Mouse (Mus musculus): ENCODE data around the gene Mta3.

Mta3 gene

DNA sequence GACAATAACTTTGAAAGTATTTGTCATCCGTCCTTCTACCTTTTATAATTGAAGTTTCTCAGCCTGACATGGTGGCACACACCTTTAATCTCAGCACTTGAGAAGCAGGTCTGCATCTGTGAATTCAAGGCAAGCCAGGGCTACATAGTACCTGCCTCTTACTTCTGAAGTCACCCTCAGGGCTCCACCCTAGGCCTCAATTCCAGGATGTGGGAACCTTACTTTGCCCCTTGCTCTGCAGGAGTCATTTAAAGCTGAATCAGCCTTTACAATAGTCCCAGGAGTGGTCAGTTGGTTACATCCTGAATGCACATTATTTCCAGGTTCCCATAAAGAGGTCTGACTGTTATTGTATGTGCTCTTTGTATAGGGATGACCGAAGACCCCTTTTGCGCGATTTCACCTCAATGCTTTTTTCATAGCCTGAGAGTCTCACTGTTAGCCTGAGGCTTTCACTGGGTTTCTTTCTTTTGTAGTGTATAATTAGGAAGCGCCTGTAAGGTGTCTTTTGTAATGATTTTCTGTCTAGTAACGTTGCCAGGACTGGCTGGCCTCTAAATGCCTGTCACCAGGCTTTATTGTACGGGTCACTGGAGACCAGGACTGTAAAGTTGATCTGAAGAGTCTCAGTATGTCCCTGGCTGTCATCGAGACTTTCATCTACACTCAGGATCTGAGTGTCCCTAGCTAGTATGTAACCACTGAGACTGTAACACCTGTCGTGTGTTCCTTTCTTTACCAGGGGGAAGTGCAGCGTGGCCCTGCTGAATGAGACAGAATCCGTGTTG, 47.3 kb downstream of the Mta3 start:
- in situ Hi-C loops (cut with MboI), result no loop called here

DNA sequence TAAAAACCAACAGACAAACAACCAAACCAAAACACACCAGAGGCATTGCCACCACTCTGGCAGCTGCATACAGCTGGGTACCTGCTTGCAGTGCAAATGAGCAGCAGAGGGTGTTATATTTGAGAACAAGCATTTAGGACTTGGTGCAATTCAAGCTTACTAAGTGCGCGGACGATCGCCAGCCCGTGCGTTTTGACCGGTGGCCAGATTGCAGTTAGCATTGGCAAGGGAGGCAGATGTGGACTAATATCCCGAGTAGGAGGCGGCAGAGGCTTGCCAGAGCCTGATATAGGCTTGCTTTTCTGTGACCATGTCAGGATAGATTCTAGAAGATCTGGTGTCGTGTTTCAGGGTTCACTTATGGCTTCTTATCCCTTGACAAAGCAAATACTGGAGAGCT, 52.1 kb downstream of the Mta3 start:
- in situ Hi-C loops (cut with MboI), result no loop called here

DNA sequence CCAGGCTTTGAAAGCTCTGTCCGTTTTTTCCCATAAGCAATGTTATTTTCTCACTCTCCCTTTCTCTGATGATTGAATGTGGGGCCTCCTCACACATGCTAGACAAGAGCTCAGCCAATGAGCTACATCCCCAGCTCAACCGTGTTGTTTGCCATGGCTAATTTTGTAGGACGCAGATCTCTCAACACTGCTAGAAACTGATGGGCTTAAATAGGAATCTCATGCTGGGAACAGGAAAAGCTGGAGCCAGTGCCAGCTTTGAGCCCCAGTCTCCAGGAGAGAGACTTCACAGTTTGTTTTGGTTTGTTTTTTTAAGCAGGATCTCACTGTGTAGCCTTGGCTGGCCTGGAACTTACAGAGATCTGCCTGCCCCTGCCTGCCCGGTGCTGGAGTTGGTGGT, 53.6 kb downstream of the Mta3 start:
- in situ Hi-C loops (cut with MboI), result no loop called here

DNA sequence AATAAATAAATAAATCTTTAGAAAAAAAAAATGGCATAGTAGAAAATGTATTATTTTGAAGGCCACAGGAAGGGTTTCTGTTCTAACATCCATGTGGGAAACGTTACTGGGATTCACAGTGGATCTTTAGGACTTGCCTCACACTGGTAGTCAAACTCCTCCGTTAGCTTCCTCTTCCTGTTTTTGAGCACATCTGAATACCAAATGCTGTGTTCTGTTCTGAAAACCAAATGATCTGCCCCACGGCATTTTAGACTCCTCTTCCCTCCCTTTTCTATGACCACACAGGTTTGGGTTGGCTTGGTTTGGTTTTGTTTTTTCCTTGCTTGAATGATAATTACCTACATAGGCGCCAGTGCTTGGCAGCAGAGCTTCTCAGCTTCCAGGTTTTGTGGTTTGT, 58.6 kb downstream of the Mta3 start:
- in situ Hi-C loops (cut with MboI), result no loop called here

DNA sequence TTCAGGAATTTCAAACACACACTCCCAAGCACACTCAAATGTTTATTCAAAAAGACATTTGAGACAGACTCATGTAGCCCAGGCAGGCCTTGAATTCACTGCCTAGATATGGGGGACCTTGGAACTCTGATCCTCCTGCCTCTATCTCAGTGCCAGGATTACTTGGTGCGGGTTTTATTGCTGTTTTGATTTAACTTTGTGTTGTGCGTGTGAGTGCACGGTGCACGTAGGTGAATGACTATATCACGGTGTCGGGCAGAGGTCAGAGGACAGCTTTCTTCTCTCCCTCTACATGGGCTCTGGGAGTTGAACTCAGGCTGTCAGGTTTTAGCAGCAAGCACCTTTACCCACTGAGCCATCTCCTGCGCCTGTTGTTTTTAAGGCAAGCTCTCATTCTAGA, 61.1 kb downstream of the Mta3 start:
- in situ Hi-C loops (cut with MboI), result no loop called here

DNA sequence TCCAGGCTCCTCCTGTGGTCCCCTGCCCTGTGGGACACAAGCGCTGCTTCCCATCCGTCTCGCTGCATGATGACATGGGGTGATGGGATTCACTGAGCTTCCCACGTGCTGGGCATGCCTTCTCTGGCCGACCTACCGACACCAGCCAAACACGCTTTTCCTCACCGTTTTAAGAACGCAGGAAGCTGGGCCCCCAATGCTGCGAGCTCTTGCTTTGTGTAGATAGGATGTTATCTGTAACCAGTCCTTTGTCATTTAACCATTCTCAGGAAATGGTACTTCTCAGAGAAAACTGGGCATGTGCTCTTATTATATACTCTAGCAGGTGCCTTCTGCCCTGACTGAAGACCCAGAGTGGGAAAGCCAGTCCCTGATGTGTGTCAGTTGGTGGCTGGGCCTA, 62.3 kb downstream of the Mta3 start:
- in situ Hi-C loops (cut with MboI), result no loop called here

DNA sequence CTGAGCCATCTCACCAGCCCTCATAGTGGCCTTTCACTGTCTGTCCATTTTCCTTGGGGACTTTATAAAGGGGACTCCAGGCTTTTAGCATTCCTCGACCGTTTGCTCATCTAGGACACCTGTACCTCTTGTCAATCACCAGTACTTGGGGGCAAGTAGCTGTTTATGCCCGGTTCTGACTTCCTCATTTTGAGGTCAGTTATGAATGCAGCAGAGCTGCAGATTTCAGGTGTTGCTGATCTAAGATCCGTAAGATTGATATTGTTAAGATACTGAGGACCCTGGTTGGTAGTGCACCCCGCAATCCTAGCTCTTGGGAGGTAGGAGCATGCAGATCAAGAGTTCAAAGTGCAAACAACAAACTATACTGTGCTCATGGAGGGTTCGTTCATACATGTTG, 64.4 kb downstream of the Mta3 start:
- in situ Hi-C loops (cut with MboI), result no loop called here

DNA sequence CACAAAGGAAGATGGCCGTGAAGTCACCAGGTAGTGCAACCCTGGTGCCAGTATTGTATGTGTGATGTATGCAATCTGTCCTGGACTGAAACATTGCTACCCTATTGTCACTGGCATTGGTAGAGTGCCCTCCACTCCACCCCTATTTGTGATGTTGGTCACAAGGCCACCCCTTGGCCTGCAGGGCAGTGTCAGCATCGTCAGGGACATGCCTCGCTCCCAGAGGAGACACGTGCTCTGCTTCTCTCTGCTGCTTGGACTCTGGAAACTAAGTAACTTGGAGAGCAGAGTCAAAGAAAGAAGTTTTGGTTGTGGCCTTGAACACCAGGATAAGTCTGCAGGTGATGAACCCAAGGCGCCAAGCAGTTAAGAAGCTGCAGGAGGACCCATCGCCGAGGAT, 65.0 kb downstream of the Mta3 start:
- in situ Hi-C loops (cut with MboI), result no loop called here

DNA sequence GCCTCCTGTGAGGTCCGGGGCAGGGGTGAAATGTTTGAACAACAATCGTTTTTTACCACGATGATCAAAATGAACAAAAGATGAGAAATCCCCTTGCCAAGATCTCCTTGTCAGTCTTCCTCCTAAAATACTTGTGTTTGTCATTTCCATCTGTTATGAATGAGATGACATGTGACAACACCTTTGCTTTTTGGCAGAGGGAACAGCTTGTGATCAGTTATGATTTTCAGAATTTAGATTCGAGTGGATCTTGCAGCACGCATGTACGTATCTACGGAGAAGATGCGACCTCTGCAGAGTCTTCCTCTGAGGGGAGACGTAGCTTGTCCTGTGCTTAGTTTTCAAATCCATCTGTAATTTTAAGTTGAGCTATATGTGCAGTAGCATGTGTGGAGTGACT, 66.1 kb downstream of the Mta3 start:
- in situ Hi-C loops (cut with MboI), result no loop called here

DNA sequence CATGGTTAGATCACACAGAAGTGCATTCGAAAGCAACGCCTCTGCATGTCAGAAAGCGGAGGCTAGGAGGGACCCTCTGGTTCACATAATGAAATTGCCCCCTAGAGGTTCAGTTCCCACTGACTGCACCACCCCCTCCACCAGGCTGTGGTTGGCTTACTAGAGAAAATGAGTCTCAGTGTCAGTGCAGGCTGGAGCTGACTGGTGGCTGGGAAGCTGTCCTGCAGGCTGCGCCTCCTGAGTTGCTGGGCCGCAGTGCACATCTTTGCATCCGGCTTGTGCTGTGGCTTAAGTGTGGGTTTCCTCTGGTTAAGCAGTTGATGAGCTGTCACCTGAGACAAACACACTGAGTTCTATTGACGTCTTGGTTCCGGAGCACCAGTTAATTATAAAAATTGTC, 66.7 kb downstream of the Mta3 start:
- in situ Hi-C loops (cut with MboI), result no loop called here

DNA sequence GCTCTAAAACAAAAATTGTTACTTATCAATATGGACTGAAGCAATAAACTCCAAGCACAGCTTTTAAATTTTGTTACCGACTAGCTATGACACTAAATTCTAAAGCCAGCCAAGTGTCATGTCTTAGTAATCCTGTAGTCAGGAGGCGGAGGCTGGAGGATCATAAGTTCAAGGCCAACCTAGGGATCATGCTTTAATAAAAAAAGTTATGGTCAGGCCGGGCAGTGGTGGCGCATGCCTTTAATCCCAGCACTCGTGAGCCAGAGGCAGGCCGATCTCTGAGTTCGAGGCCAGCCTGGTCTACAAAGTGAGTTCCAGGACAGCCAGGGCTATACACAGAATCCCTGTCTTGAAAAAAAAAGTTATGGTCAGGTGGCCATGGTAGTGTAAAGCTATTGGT, 71.0 kb downstream of the Mta3 start:
- in situ Hi-C loops (cut with MboI), result no loop called here

DNA sequence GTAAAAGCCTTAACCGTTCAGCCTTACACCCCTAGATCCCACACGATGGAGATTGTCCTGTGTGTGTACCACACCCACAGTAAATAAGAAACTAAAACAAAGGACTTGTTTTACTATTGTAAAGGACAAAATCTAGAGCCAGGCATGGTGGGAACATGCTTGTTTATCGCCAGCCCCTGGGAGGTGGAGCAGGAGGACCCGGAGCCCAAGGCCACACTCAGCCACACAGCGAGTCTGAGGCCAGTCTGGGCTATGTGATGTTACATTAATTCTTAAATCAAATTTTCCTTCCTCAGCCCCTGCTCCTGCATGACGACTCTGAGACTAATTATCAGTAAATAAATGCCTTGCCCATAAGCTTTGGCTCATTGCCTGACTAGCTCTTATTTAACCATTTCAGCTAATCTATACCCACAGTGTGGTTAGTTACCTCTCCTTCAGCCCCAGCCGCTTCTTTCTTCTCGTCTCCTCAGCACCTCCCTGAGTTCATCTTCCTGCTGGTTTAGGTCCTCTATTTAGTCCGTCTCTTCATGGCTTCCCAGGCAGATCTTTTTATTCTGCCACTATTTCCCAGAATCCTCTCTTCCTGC, 71.6 kb downstream of the Mta3 start:
- in situ Hi-C loops (cut with MboI), result no loop called here

DNA sequence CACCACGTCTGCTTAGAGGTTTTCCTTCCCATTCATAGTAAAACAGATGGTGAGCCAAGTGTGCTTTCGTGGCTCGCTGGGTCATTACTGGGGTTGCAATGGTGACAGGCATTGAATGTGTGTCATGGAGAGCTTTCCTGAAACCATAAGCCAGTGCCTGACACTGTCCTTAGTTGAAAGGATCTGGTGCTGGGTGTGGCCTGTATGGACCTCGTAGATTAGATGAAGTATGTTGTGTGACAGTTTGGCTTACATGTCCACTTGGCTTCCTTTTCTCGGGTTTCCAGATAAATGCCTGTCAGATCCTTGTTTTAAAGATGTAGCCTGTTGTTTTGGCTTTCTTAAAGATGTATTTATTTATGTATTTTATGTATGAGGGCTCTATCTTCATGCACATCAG, 74.3 kb downstream of the Mta3 start:
- in situ Hi-C loops (cut with MboI), result no loop called here

DNA sequence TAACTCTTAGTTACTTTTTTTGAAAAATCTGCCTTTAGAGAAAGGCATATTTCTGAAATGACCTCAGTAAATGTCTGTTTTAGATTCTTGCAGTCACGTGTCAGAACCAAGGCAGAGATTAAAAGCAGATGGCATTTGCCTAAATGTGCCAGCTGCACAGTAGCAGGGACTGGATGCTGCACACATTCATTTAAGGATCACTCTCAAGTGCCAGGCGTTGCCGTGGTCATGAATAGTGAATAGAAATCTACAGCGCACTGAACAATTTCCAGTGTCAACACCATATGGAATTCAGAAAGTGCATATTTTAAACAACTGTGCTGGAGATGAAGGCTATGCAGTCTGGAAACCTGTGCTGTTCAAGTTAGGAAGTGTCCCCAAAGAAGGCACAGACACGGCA, 76.8 kb downstream of the Mta3 start:
- in situ Hi-C loops (cut with MboI), result no loop called here

DNA sequence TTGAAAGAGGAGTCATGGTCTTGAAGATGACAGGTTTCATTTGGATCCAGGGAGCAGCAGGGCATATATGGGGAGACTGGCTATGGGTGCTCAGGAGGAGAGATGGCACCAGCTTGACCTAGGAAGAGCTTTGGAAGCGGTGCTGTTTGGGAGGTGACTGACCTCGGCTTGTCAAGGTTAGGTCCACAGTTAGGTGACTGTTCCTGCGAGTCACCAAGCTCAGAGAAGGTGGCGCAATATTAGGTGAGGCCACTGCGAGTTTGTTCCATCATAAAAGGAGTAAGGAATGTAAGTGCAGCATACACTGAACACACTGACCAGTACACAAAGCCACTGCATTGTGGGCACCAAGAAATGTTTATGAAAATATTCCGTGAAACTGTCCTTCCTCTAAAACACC, 80.5 kb downstream of the Mta3 start:
- in situ Hi-C loops (cut with MboI), result no loop called here

DNA sequence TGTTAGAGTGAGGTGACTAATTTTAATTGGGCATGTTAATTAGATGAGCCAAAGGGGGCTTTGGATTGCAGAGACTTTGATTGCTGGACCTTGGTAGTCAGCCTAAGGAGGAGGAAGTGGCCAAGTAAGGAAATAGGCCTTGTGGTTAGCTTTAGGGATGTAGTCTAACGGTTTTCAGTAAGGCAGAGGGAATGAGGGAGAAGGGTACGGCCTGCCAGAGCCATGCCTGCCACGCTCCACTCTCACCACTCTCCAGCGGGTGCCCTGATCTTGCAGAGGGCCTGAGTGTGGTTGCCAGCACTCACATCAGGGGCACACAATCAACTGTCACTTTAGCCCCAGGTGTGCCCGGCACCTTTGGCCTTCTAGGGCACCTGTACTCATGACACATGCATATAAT, 84.2 kb downstream of the Mta3 start:
- in situ Hi-C loops (cut with MboI), result no loop called here

DNA sequence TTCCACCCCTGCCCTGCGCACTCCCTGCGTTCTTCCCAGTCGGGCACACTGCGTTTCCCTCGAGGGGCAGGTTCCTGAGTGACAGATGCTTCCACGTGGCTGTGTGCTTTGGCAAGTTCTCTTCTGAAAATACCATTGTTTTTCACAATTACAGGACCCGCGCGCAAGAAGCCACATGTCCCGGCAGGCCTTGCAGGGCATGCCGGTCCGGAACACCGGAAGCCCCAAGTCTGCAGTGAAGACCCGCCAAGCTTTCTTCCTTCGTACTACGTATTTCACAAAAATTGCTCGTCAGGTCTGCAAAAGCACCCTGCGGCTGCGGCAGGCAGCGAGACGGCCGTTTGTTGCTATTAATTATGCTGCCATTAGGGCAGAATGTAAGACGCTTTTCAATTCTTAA, 86.4 kb downstream of the Mta3 start:
- in situ Hi-C loops (cut with MboI), result no loop called here

DNA sequence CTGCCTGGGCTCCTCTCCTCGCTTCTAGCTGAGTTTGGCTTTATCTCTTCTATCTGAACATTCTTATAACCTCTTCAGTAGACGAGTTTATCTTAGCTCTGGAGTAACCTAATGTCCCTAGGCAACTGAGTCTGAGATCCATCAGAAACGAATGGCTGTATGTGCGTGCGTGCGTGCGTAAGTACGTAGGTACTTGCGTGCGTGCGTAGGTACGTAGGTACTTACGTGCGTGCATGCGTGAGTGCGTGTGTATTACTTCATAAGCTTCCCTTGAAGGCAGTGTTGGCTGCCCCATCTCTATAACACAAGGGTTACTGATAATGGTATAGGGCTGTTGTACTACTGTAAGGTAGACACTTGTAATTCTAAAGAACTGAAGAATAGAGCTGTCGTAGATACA, 89.2 kb downstream of the Mta3 start:
- in situ Hi-C loops (cut with MboI), result no loop called here

DNA sequence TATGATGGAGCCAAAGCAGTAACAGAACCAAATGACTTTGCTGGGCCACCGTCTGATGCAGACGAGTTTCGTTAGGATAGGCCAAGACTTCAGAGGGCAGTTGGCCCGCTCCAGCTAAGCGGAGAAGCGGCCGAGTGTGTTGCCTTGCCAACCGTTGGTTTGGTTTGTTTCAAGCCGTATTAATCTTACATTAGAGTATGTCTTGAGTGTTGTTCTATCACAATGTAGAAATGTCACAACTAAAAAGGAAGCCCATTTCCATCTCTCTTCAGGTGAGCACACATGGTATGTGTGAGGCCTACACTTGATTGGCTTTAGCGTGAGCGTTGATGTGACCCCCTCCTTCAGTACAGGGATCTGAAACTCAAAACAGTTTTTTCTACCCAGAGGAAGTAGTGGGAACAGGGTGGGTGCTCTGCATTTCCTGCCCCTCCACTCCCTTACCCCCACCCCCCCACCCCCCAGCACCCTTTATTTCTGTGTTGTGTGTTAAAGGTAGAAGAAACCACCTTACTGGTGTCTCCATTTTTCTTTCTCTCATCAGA, 93.6 kb downstream of the Mta3 start:
- in situ Hi-C loops (cut with MboI), result no loop called here

DNA sequence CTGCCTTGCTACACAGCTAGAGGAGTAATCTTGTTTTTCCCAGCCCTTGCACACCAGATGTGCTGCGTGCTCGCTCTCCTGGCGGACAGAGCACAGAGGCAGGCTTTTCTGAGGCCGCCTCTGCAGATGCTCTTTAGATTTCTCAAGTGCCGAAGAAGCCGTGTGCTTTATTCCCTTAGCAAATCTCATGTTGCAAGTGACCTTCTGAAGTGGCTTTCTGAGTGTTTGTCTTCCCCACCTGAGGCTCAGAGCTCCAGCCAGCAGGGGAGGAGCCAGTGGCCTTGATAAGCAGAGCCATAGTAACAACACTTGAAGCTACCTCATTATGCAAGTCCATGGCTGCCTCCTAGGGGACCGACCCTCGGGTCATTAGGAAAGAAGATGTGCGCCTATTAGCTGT, 98.0 kb downstream of the Mta3 start:
- in situ Hi-C loops (cut with MboI), result no loop called here

DNA sequence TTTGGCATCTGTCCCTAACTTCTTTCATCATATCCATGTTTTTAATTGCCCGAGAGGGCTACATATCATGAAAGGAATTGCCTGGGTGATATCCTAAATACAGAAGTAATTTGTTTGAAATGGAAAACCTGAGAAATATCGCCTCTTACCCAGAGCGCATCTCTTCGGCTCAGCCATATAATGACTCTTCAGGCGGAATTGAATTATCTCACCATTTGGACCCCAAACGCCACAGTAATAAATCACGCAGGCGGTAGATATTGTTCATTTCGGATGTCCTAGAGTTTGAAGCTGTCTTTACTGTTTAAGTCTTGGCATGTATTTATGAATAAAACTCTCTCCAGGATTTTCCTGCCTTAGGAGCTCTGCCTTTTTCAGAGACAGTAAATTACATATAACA, 99.1 kb downstream of the Mta3 start:
- in situ Hi-C loops (cut with MboI), result loop anchor here (5.0 kb wide), 1 partner anchor 47 kb away; no protein-coding TSS in a partner anchor

DNA sequence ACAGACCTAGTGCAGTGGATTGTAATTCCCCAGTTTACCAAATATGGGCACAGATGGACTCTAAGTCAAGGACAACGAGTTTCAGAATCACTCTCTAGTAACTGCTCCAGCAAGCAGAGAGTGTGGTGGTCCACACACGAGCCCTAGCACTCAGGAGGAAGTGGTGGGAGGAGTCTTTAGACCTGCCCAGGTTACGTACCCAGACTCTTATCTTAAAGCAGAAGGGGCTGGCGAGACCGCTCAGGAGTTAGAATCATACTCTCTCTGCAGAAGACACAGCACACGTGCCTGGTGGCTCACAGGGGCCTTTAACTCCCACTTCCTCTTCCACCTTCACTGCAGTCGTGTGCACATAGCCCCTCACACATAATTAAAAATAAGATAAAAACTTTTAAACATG, 101.4 kb downstream of the Mta3 start:
- in situ Hi-C loops (cut with MboI), result loop anchor here (5.0 kb wide), 1 partner anchor 45 kb away; no protein-coding TSS in a partner anchor

DNA sequence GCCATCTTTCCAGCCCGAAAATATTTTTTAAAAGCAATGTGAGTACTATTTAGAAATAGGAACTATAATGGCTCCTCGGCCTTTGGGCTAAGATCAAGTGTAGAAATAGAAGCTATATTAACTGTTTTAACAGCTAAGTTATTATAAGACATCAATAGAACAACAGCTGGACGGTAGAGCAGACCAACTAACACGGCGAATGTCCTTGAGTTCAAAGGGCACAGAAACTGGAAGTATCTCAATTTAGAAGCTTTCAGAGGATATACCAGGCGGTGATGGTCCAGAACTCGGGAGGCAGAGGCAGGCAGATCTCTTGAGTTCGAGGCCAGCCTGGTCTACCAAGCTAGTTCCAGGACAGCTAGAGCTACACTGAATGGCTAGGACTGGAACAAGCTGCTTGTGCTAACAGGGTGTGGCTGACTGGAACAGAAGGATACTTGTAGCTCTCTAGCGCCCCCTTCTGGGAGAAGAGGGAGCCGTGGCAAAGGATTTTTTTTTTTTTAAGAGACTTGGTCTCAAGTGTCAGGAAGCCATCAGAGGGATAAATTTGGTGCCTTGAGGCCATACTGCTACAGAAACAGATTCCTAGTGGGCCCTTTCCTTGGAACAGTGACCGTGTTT, 101.9 kb downstream of the Mta3 start:
- in situ Hi-C loops (cut with MboI), result loop anchor here (5.0 kb wide), 1 partner anchor 44 kb away; no protein-coding TSS in a partner anchor

All from mature B cell (primary cell).